Mouse (Mus musculus) embryo, embryonic 9.5 days (tissue): ENCODE measurements around the gene Tlr4.
A peak's percentile ranks its signal among the peaks of the same experiment; 100 is the strongest.

ENCODE experiments used
- DNase-seq: peaks from one replicate; pipeline ENCODE4 v3.0.0-alpha.2; 2017; ENCODE audit errors: extremely low spot score

Tlr4 gene

GRCm38 (mm10) chr4:66900126-66900525, 72.7 kb downstream of the Tlr4 start:
- no peak for DNase-seq

GRCm38 (mm10) chr4:66901498-66901897, 74.1 kb downstream of the Tlr4 start:
- no peak for DNase-seq

GRCm38 (mm10) chr4:66908376-66908775, 81.0 kb downstream of the Tlr4 start:
- no peak for DNase-seq

GRCm38 (mm10) chr4:66919630-66920372, 92.4 kb downstream of the Tlr4 start:
- DNase-seq: no peak

- peak; percentile 36 for DNase-seq
Observed at GRCm38 (mm10) chr4:66923616-66924276, 96.4 kb downstream of the Tlr4 start.

GRCm38 (mm10) chr4:66926066-66926465, 98.7 kb downstream of the Tlr4 start:
- DNase-seq: no peak

- no peak for DNase-seq
Observed at GRCm38 (mm10) chr4:66927537-66928088, 100.2 kb downstream of the Tlr4 start.

- no peak for DNase-seq
Observed at GRCm38 (mm10) chr4:66938489-66939061, 111.2 kb downstream of the Tlr4 start.

GRCm38 (mm10) chr4:66941894-66942293, 114.5 kb downstream of the Tlr4 start:
- no peak for DNase-seq

GRCm38 (mm10) chr4:66943699-66944098, 116.3 kb downstream of the Tlr4 start:
- DNase-seq: no peak

- no peak for DNase-seq
Observed at GRCm38 (mm10) chr4:66947657-66948056, 120.3 kb downstream of the Tlr4 start.

GRCm38 (mm10) chr4:66974918-66975317, 147.5 kb downstream of the Tlr4 start:
- no peak for DNase-seq
